Mouse (Mus musculus) adrenal gland, adult 10 weeks (tissue): Measurements from ENCODE around the gene Skor1. TPM values are rescaled to one million over a fixed set of nuclear protein-coding genes. Genes with fewer than 3 reads are reported as not detected.

Experiments used
- polyA plus RNA-seq: library from polyadenylated mRNA; stranded (reverse); fragments of 350-450 nt; fragmentation: Illumina TruSeq; extraction: RNeasy Lipid Tissue Mini Kit (QIAGEN cat#74804); gene quantifications from one replicate; pipeline ENCODE4 v1.2.3, GENCODE M21; 2014; ENCODE audit warnings: low read depth, low replicate concordance

Gene Skor1
- polyA plus RNA-seq = not detected

GRCm38 (mm10) chr9:63148410-63149371 lies at the start of gene Skor1:
Skor1 (minus strand) TSS chr9:63148961.

Other genes with a start within 250 kb of the Skor1 start
- 38.2 TPM for gene Pias1, start 161.0 kb downstream of the Skor1 start, polyA plus RNA-seq
- 19.2 TPM for gene Map2k5, start 228.9 kb upstream of the Skor1 start, polyA plus RNA-seq